8 mouse cellular contexts compared by ENCODE assay signal in genomic region chr4:103214925-103215820, GRCm38 (mm10). TPM values are rescaled to one million over a fixed set of nuclear protein-coding genes. Genes with fewer than 3 reads are reported as not detected.
A peak's percentile ranks its signal among the peaks of the same experiment; 100 is the strongest.
DNase-seq lines count a peak whose midpoint lies in the region; ATAC-seq and TF ChIP-seq lines count a peak whose summit lies in the region.

Slc35d1 (minus strand) TSS chr4:103215164.

- H3K27ac ChIP-seq in forebrain, embryonic 11.5 days (ENCODE audit: low read depth, low read length): peak within 1 kb of the TSS; percentile 90
- peak within 1 kb of the TSS; percentile 98 for H3K27ac ChIP-seq in heart, embryonic 16.5 days (ENCODE audit: low read length)
- peak within 1 kb of the TSS; percentile 90 for H3K27ac ChIP-seq in liver, embryonic 16.5 days (ENCODE audit: low read length)
- peak within 1 kb of the TSS; percentile 99 for H3K27ac ChIP-seq in neural tube, embryonic 14.5 days (ENCODE audit: low read depth, low read length)
- peak within 1 kb of the TSS; percentile 91 for H3K27ac ChIP-seq in testis, adult 2 months (ENCODE audit: control insufficient read depth, insufficient read depth, low read depth, low read length)

- peak; percentile 40 for TF ChIP-seq POLR2A in testis, adult 2 months (IDR thresholded peaks at IDR 0.05; ENCODE audit: control insufficient read depth, low read depth, low read length)

- H3K4me1 ChIP-seq in E14TG2a.4 (replicated peaks; ENCODE audit: low read depth, low read length): peaks cover 31% of the 10 kb centered on the region
- H3K4me1 ChIP-seq in forebrain, embryonic 11.5 days (replicated peaks; ENCODE audit: control insufficient read depth, insufficient read depth, low read length): 0 out of 2 replicates have a peak, but pooled peaks cover 2% of the 10 kb centered on the region
- H3K4me1 ChIP-seq in heart, embryonic 16.5 days (ENCODE audit: control insufficient read depth, insufficient read depth, low read length): peaks cover 9% of the 10 kb centered on the region
- H3K4me1 ChIP-seq in liver, embryonic 16.5 days (ENCODE audit: control insufficient read depth, low read depth, low read length): peaks cover 13% of the 10 kb centered on the region
- H3K4me1 ChIP-seq in neural tube, embryonic 14.5 days (ENCODE audit: control insufficient read depth, insufficient read depth, low read length): peaks cover 14% of the 10 kb centered on the region
- peaks cover 8% of the 10 kb centered on the region for H3K4me1 ChIP-seq in testis, adult 2 months (ENCODE audit: control insufficient read depth, insufficient read depth, low read length)

- H3K9me3 ChIP-seq in E14TG2a.4 (ENCODE audit: low read length): no peaks in the 10 kb centered on the region
- no peaks in the 10 kb centered on the region for H3K9me3 ChIP-seq in forebrain, embryonic 11.5 days (ENCODE audit: control insufficient read depth, low read length)
- H3K9me3 ChIP-seq in heart, embryonic 16.5 days (replicated peaks; ENCODE audit: control insufficient read depth, low read length): no peaks in the 10 kb centered on the region
- H3K9me3 ChIP-seq in liver, embryonic 16.5 days (replicated peaks; ENCODE audit: control insufficient read depth, low read length): no peaks in the 10 kb centered on the region
- no peaks in the 10 kb centered on the region for H3K9me3 ChIP-seq in neural tube, embryonic 14.5 days (ENCODE audit: control insufficient read depth, low read length)

- peak within 1 kb of the TSS; percentile 70 for H3K4me2 ChIP-seq in forebrain, embryonic 11.5 days (ENCODE audit: low read depth, low read length, severe bottlenecking)
- H3K4me2 ChIP-seq in heart, embryonic 16.5 days (ENCODE audit: low read depth, low read length): peak within 1 kb of the TSS; percentile 74
- H3K4me2 ChIP-seq in liver, embryonic 16.5 days (ENCODE audit: low read depth, low read length): peak within 1 kb of the TSS; percentile 93
- H3K4me2 ChIP-seq in neural tube, embryonic 14.5 days (ENCODE audit: low read depth, low read length): peak within 1 kb of the TSS; percentile 53

- H3K27me3 ChIP-seq in E14TG2a.4 (ENCODE audit: insufficient read depth, low read length): no peaks in the 10 kb centered on the region
- no peaks in the 10 kb centered on the region for H3K27me3 ChIP-seq in forebrain, embryonic 11.5 days (ENCODE audit: control insufficient read depth, insufficient read depth, low read length)
- no peaks in the 10 kb centered on the region for H3K27me3 ChIP-seq in heart, embryonic 16.5 days (ENCODE audit: control insufficient read depth, insufficient read depth, low read length)
- H3K27me3 ChIP-seq in liver, embryonic 16.5 days (ENCODE audit: control insufficient read depth, insufficient read depth, low read depth, low read length): no peaks in the 10 kb centered on the region
- H3K27me3 ChIP-seq in neural tube, embryonic 14.5 days (ENCODE audit: control insufficient read depth, insufficient read depth, low read length): no peaks in the 10 kb centered on the region
- no peaks in the 10 kb centered on the region for H3K27me3 ChIP-seq in testis, adult 2 months (ENCODE audit: control insufficient read depth, insufficient read depth, low read length)

- peak within 1 kb of the TSS; percentile 86 for H3K4me3 ChIP-seq in E14TG2a.4 (replicated peaks; ENCODE audit: low read length)
- H3K4me3 ChIP-seq in forebrain, embryonic 11.5 days (ENCODE audit: low read depth, low read length): peak within 1 kb of the TSS; percentile 69
- H3K4me3 ChIP-seq in heart, embryonic 16.5 days (ENCODE audit: low read length): peak within 1 kb of the TSS; percentile 96
- peak within 1 kb of the TSS; percentile 92 for H3K4me3 ChIP-seq in liver, embryonic 16.5 days (ENCODE audit: low read depth, low read length)
- peak within 1 kb of the TSS; percentile 86 for H3K4me3 ChIP-seq in neural tube, embryonic 14.5 days (ENCODE audit: low read depth, low read length)
- H3K4me3 ChIP-seq in testis, adult 2 months (ENCODE audit: control insufficient read depth, low read depth, low read length): peak within 1 kb of the TSS; percentile 94

- H3K9ac ChIP-seq in forebrain, embryonic 11.5 days (ENCODE audit: low read length): peak within 1 kb of the TSS; percentile 96
- H3K9ac ChIP-seq in heart, embryonic 16.5 days (ENCODE audit: low read length): peak within 1 kb of the TSS; percentile 100
- peak within 1 kb of the TSS; percentile 96 for H3K9ac ChIP-seq in liver, embryonic 16.5 days (ENCODE audit: low read depth, low read length)
- H3K9ac ChIP-seq in neural tube, embryonic 14.5 days (replicated peaks; ENCODE audit: low read depth, low read length): peak within 1 kb of the TSS; percentile 97

- no peak for TF ChIP-seq CTCF in E14TG2a.4 (conservative IDR thresholded peaks at IDR 0.05; ENCODE audit: low read length)
- TF ChIP-seq CTCF in testis, adult 2 months (IDR thresholded peaks at IDR 0.05; ENCODE audit: control insufficient read depth, insufficient read depth, insufficient replicate concordance, low read depth, low read length): peak; percentile 9; the same call in 1 of the 2 replicates

- H3K36me3 ChIP-seq in E14TG2a.4 (ENCODE audit: insufficient read depth, low read length): peaks cover 13% of the 10 kb centered on the region
- H3K36me3 ChIP-seq in forebrain, embryonic 11.5 days (ENCODE audit: control insufficient read depth, insufficient read depth, low read length): no peaks in the 10 kb centered on the region
- H3K36me3 ChIP-seq in heart, embryonic 16.5 days (ENCODE audit: control insufficient read depth, insufficient read depth): no peaks in the 10 kb centered on the region
- peaks cover 3% of the 10 kb centered on the region; the same call in 1 of the 2 replicates for H3K36me3 ChIP-seq in liver, embryonic 16.5 days (ENCODE audit: control insufficient read depth, insufficient read depth)
- H3K36me3 ChIP-seq in neural tube, embryonic 14.5 days (ENCODE audit: control insufficient read depth, insufficient read depth, low read length): no peaks in the 10 kb centered on the region
- H3K36me3 ChIP-seq in testis, adult 2 months (ENCODE audit: control insufficient read depth, insufficient read depth, low read length): no peaks in the 10 kb centered on the region; the same call in 1 of the 2 replicates

- DNase-seq in c-Kit-negative CD71-positive TER-119-positive erythroid progenitor cells, embryonic 14.5 days (ENCODE audit: low read depth, low spot score): peak; percentile 29
- peak; percentile 94 for DNase-seq in forebrain, embryonic 11.5 days (ENCODE audit: low spot score)
- peak; percentile 89 to 93 for DNase-seq in kidney, postnatal 36 days

- 3% methylated on average over 37 of the region's 70 CpGs for WGBS in forebrain, embryonic 11.5 days
- WGBS in heart, embryonic 16.5 days: 2% methylated on average over 70 of the region's 70 CpGs
- WGBS in liver, embryonic 16.5 days (ENCODE audit: insufficient replicate concordance): 3% methylated on average over 49 of the region's 70 CpGs
- WGBS in neural tube, embryonic 14.5 days: 3% methylated on average over 41 of the region's 70 CpGs

- ATAC-seq in forebrain, embryonic 11.5 days (replicated peaks; ENCODE audit: low FRiP score): peak; percentile 96
- peak; percentile 87 for ATAC-seq in heart, embryonic 16.5 days (replicated peaks; ENCODE audit: extremely low read depth, insufficient read depth, low FRiP score)
- ATAC-seq in liver, embryonic 16.5 days (ENCODE audit: low read depth): peak; percentile 90
- ATAC-seq in neural tube, embryonic 14.5 days (ENCODE audit: low read depth): peak; percentile 95

RNA-seq across cellular contexts. Expression of gene Slc35d1, which starts in this region (rescaled TPM):
- 11.8 and 12.1 TPM in 2 replicates for polyA plus RNA-seq in forebrain, embryonic 11.5 days (2014; fragmentation: Nextera tagmentation; extraction: Ambion mirVana)
- 7.4 and 10.2 TPM in 2 replicates for polyA plus RNA-seq in heart, embryonic 16.5 days (2015; fragmentation: Nextera tagmentation; extraction: Ambion mirVana)
- 3.9 and 4.2 TPM in 2 replicates for polyA plus RNA-seq in liver, embryonic 16.5 days (2015; fragmentation: Nextera tagmentation; extraction: Ambion mirVana)
- polyA plus RNA-seq in neural tube, embryonic 14.5 days (2014; fragmentation: Nextera tagmentation; extraction: Ambion mirVana): 9.5 and 10.0 TPM in 2 replicates
- polyA plus RNA-seq in testis, adult 2 months (2012; rRNA removed): 3.4 and 5.5 TPM in 2 replicates

Comparison
In these comparisons a context has a peak if more than half of its experiments do, and no peak if none do; other contexts are left out.
1. Peak in every context shown above with its lines: DNase-seq, ATAC-seq, H3K4me3 ChIP-seq and H3K27ac ChIP-seq.
2. DNase-seq: peak in every context shown above with its lines; median percentile 94 in forebrain, embryonic 11.5 days; 91 in kidney, postnatal 36 days; 29 in c-Kit-negative CD71-positive TER-119-positive erythroid progenitor cells, embryonic 14.5 days.